Mouse (Mus musculus) ES-Bruce4 (cell line): ENCODE measurements around the gene Rps6kb1.

Experiments
- CTCF ChIP-seq: IDR thresholded peaks from one replicate; pipeline ENCODE4 v1.8.1; 2011; ENCODE audit warnings: low read depth, low read length
- POLR2A ChIP-seq: IDR thresholded peaks from one replicate; pipeline ENCODE4 v1.8.1; 2011; ENCODE audit warnings: low read length; ENCODE audit not compliant: insufficient read depth

DNA sequence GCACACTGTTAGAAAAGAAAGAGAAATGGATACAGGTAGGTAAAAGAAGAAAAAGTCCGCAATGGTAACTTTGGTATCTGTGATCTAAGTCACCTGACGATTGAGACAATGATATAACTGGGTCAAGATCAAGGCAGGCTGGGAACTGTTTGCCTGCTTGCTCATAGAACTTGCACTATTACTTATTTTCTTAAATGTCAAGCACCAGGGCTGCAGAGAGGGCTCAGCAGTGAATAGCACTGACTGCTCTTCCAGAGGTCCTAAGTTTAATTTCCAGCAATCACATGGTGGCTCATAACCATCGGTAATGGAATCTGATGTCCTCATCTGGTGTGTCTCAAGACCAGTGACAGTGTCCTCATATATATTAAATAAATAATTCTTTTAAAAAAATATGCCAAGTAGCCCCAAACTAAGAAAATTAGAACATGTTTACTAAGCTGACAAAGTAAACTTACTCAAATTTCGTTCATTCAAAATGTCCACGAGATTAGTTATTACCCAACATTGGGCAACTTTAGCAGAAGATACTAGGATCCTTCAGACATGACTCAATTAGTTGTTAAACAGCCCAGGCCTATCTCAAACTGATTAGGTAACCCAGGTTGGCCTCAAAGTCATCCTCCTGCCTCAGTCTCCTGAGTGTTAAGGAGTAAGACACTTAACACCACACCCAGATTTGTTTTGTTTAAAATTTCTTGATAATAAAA lies 10.2 kb downstream of the Rps6kb1 start:
- TF ChIP-seq POLR2A (no peak), CTCF (no peak)
